Mouse (Mus musculus) midbrain, embryonic 14.5 days (tissue): ENCODE data around the gene Duxf3. TPM values are rescaled to one million over a fixed set of nuclear protein-coding genes. Genes with fewer than 3 reads are reported as not detected.
"Not testable (repeated sequence)": the region's sequence is repeated elsewhere in the genome, so short reads cannot be mapped to it uniquely, and the experiment has no call there.

Experiments used
- ATAC-seq: fragments of 200-750 bp; cut with Nextera tagmentation; 2 replicates; pipeline ENCODE4 v1.8.0; 2017; ENCODE audit warnings: moderate number of reproducible peaks, moderate library complexity; ENCODE audit not compliant: low FRiP score, low TSS enrichment
- DNase-seq: peaks from one replicate; pipeline ENCODE4 v3.0.0-alpha.2; 2015
- H3K27ac ChIP-seq: fragments of 300-500 bp; sonication (generic); replicated peaks from 2 replicates; pipeline ENCODE4 v1.5.1; 2014; ENCODE audit warnings: mild to moderate bottlenecking, low read depth, low read length, moderate library complexity
- H3K27me3 ChIP-seq: fragments of 300-500 bp; sonication (generic); 2 replicates; pipeline ENCODE4 v1.6.1; 2014; ENCODE audit warnings: low read length, control low read depth, mixed read lengths; ENCODE audit not compliant: control insufficient read depth, insufficient read depth
- H3K36me3 ChIP-seq: fragments of 300-500 bp; sonication (generic); 2 replicates; pipeline ENCODE4 v1.6.1; 2014; ENCODE audit warnings: low read length, control low read depth; ENCODE audit not compliant: control insufficient read depth, insufficient read depth
- H3K4me1 ChIP-seq: fragments of 300-500 bp; sonication (generic); 2 replicates; pipeline ENCODE4 v1.6.1; 2014; ENCODE audit warnings: mild to moderate bottlenecking, antibody characterized with exemption, low read length, control low read depth; ENCODE audit not compliant: control insufficient read depth, insufficient read depth
- H3K4me2 ChIP-seq: fragments of 300-500 bp; sonication (generic); 2 replicates; pipeline ENCODE4 v1.6.1; 2014; ENCODE audit warnings: mild to moderate bottlenecking, low read length, moderate library complexity
- H3K4me3 ChIP-seq: fragments of 300-500 bp; sonication (generic); replicated peaks from 2 replicates; pipeline ENCODE4 v1.5.1; 2014; ENCODE audit warnings: low read depth, low read length
- H3K9ac ChIP-seq: fragments of 300-500 bp; sonication (generic); replicated peaks from 2 replicates; pipeline ENCODE4 v1.6.1; 2014; ENCODE audit warnings: mild to moderate bottlenecking, low read length, moderate library complexity
- H3K9me3 ChIP-seq: fragments of 300-500 bp; sonication (generic); 2 replicates; pipeline ENCODE4 v1.6.1; 2016; ENCODE audit warnings: low read length, control low read depth, mixed read lengths; ENCODE audit not compliant: control insufficient read depth
- WGBS: fragments of 180-500 bp; shearing (Covaris S2); extraction: QIAGEN DNeasy Blood & Tissue Kit; methylation state at CpG from one replicate; pipeline ENCODE4 v1.1.7; 2014; 5-methylcytosine and 5-hydroxymethylcytosine counted together
- polyA plus RNA-seq: library from polyadenylated mRNA; unstranded; fragments of >200 nt; fragmentation: Nextera tagmentation; extraction: Ambion mirVana; gene quantifications from 2 replicates; pipeline ENCODE4 v1.2.1, GENCODE M21; 2014

Gene Duxf3
- polyA plus RNA-seq, 1 experiment from 2014 or later: not detected

GRCm38 (mm10) chr10:58224827-58225785 is 7.4 kb downstream of the Duxf3 start, which contains the start of gene AW822073:
Gene AW822073 (minus strand): TSS chr10:58224930.
- H3K36me3 ChIP-seq, H3K9ac ChIP-seq, H3K27ac ChIP-seq, H3K4me2 ChIP-seq, H3K9me3 ChIP-seq, ATAC-seq, H3K4me1 ChIP-seq, H3K27me3 ChIP-seq, H3K4me3 ChIP-seq, DNase-seq: not testable (repeated sequence)
- WGBS: 86% methylated on average over 16 of the region's 18 CpGs

GRCm38 (mm10) chr10:58223972-58224805 is 8.3 kb downstream of the Duxf3 start:
- not testable (repeated sequence) for H3K9ac ChIP-seq, H3K9me3 ChIP-seq, H3K27ac ChIP-seq, H3K4me3 ChIP-seq, H3K36me3 ChIP-seq, ATAC-seq, H3K4me1 ChIP-seq, H3K4me2 ChIP-seq, H3K27me3 ChIP-seq, DNase-seq
- WGBS: 88% methylated on average over 27 of the region's 31 CpGs

- ATAC-seq, H3K9me3 ChIP-seq, H3K27ac ChIP-seq, H3K4me2 ChIP-seq, DNase-seq, H3K4me1 ChIP-seq, H3K4me3 ChIP-seq, H3K36me3 ChIP-seq, H3K9ac ChIP-seq, H3K27me3 ChIP-seq: not testable (repeated sequence)
- WGBS: 87% methylated on average over 3 of the region's 6 CpGs
These were observed 9.3 kb downstream of the Duxf3 start for GRCm38 (mm10) chr10:58223161-58223560.

GRCm38 (mm10) chr10:58221571-58221970 is 10.9 kb downstream of the Duxf3 start:
- H3K4me2 ChIP-seq, H3K4me1 ChIP-seq, H3K36me3 ChIP-seq, DNase-seq, H3K4me3 ChIP-seq, H3K27me3 ChIP-seq, H3K9ac ChIP-seq, ATAC-seq, H3K27ac ChIP-seq, H3K9me3 ChIP-seq: not testable (repeated sequence)
- 91% methylated on average over 2 of the region's 2 CpGs for WGBS

GRCm38 (mm10) chr10:58220726-58221125 is 11.7 kb downstream of the Duxf3 start:
- H3K4me2 ChIP-seq: no peak overlapping the region
- H3K27ac ChIP-seq: no peak overlapping the region
- no peak overlapping the region for H3K4me3 ChIP-seq
- H3K36me3 ChIP-seq: no peaks in the 10 kb centered on the region
- H3K9me3 ChIP-seq: no peaks in the 10 kb centered on the region; the same call in 1 of the 2 replicates
- WGBS: 86% methylated on average over 6 of the region's 6 CpGs
- no peak for DNase-seq
- no peak for ATAC-seq
- H3K4me1 ChIP-seq: no peaks in the 10 kb centered on the region
- H3K9ac ChIP-seq: no peak overlapping the region
- no peaks in the 10 kb centered on the region for H3K27me3 ChIP-seq

- Histone ChIP-seq H3K4me3 (no peak overlapping the region), H3K27me3 (no peaks in the 10 kb centered on the region), H3K9ac (no peak overlapping the region), H3K4me1 (no peaks in the 10 kb centered on the region), H3K9me3 (no peaks in the 10 kb centered on the region), H3K36me3 (no peaks in the 10 kb centered on the region), H3K4me2 (no peak overlapping the region), H3K27ac (no peak overlapping the region)
- ATAC-seq (no peak), DNase-seq (no peak)
- 86% methylated on average over 3 of the region's 3 CpGs for WGBS
These were observed 15.1 kb downstream of the Duxf3 start for GRCm38 (mm10) chr10:58217366-58217765.

GRCm38 (mm10) chr10:58215353-58215752 is 17.1 kb downstream of the Duxf3 start:
- 89% methylated on average over 1 of the region's 1 CpGs for WGBS
- H3K4me1 ChIP-seq: no peaks in the 10 kb centered on the region
- DNase-seq: no peak
- H3K4me2 ChIP-seq: no peak overlapping the region
- no peak overlapping the region for H3K4me3 ChIP-seq
- no peaks in the 10 kb centered on the region for H3K27me3 ChIP-seq
- H3K36me3 ChIP-seq: no peaks in the 10 kb centered on the region
- H3K27ac ChIP-seq: no peak overlapping the region
- no peak overlapping the region for H3K9ac ChIP-seq
- H3K9me3 ChIP-seq: no peaks in the 10 kb centered on the region
- ATAC-seq: no peak

GRCm38 (mm10) chr10:58214934-58215333 is 17.5 kb downstream of the Duxf3 start:
- no peak overlapping the region for H3K4me3 ChIP-seq
- ATAC-seq: no peak
- H3K36me3 ChIP-seq: no peaks in the 10 kb centered on the region
- no peak for DNase-seq
- no peaks in the 10 kb centered on the region for H3K4me1 ChIP-seq
- H3K9ac ChIP-seq: no peak overlapping the region
- 83% methylated on average over 5 of the region's 5 CpGs for WGBS
- no peaks in the 10 kb centered on the region for H3K27me3 ChIP-seq
- H3K9me3 ChIP-seq: no peaks in the 10 kb centered on the region
- no peak overlapping the region for H3K4me2 ChIP-seq
- H3K27ac ChIP-seq: no peak overlapping the region
